Mouse (Mus musculus) cortical plate, adult 2 months (tissue): ENCODE measurements around the gene Cnih1.

Source experiments
- CTCF ChIP-seq: fragments of 200-500 bp; IDR thresholded peaks from 2 replicates; pipeline ENCODE4 v1.5.1; 2011; ENCODE audit warnings: mild to moderate bottlenecking, control low read depth, low read length; ENCODE audit not compliant: insufficient read depth; ENCODE audit errors: extremely low read depth
- POLR2A ChIP-seq: fragments of 200-500 bp; IDR thresholded peaks from 2 replicates; pipeline ENCODE4 v1.6.1; 2011; ENCODE audit warnings: mild to moderate bottlenecking, low read length, control low read depth; ENCODE audit not compliant: insufficient read depth; ENCODE audit errors: extremely low read depth

DNA sequence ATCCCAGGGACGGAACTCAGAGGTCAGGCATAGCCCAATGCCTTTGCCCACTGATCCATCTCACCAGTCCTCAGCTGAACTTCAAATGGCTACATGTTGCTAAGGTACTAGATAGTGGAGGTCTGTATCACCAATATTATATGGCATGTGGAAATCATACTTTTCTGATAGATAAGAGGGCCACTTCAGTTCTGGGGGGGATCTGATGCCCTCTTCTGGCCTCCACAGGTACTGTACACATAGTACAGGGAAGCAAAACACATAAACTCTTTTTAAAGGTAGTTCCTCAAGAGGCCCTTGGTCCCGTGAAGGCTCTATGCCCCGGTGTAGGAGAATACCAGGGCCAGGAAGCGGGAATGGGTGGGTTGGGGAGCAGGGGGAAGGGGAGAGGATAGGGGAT lies 2.1 kb upstream of the Cnih1 start:
- TF ChIP-seq POLR2A (no peak), CTCF (no peak)
